Mouse (Mus musculus) B cell, adult (primary cell): ENCODE data around the gene Ifnab. TPM values are rescaled to one million over a fixed set of nuclear protein-coding genes. Genes with fewer than 3 reads are reported as not detected.

Experiments
- total RNA-seq: library from RNA; stranded (reverse); gene quantifications from 4 replicates; pipeline ENCODE4 v1.2.4, GENCODE M21; 2023; ENCODE audit not compliant: inconsistent age

Gene Ifnab
- total RNA-seq: not detected in 4 replicates

GRCm38 (mm10) chr4:88691259-88691658, at the start of gene Ifnab:
Gene Ifnab, minus strand, starts transcription at chr4:88691359.

GRCm38 (mm10) chr4:88721791-88722721, 30.9 kb upstream of the Ifnab start, which contains the start of the genes Gm26566 and Klhl9:
Gene Gm26566, plus strand, starts transcription at chr4:88721805.
Gene Klhl9, minus strand, starts transcription at chr4:88722465.

GRCm38 (mm10) chr4:88683812-88684211, 7.3 kb downstream of the Ifnab start, which contains the start of gene Ifna2:
Gene Ifna2, minus strand, starts transcription at chr4:88683912.

GRCm38 (mm10) chr4:88676824-88677223, 14.3 kb downstream of the Ifnab start, which contains the start of gene Ifna16:
Gene Ifna16, minus strand, starts transcription at chr4:88676924.

GRCm38 (mm10) chr4:88644359-88644758, 46.8 kb downstream of the Ifnab start, which contains the start of gene Ifna13:
Gene Ifna13, minus strand, starts transcription at chr4:88644459.

Other genes with a start within 250 kb of the Ifnab start
- gene Ifnb1, start 168.6 kb downstream of the Ifnab start, total RNA-seq: not detected in 4 replicates
- not detected in 4 replicates for gene Ifna15, start 133.1 kb downstream of the Ifnab start, total RNA-seq
- gene Ifna14, start 119.6 kb downstream of the Ifnab start, total RNA-seq: not detected in 4 replicates
- not detected in 4 replicates for gene Ifna9, start 99.0 kb downstream of the Ifnab start, total RNA-seq
- gene Ifna12, start 88.0 kb downstream of the Ifnab start, total RNA-seq: not detected in 4 replicates
- not detected in 4 replicates for gene C87499, start 56.9 kb downstream of the Ifnab start, total RNA-seq
- gene Ifna13, start 46.9 kb downstream of the Ifnab start, total RNA-seq: not detected in 4 replicates
- not detected in 4 replicates for gene Ifna16, start 14.4 kb downstream of the Ifnab start, total RNA-seq
- gene Ifna2, start 7.4 kb downstream of the Ifnab start, total RNA-seq: not detected in 4 replicates
- not detected in 4 replicates for gene Gm26566, start 30.4 kb upstream of the Ifnab start, total RNA-seq
- gene Klhl9, start 31.1 kb upstream of the Ifnab start, total RNA-seq: 16.1 to 18.8 TPM (median 16.6 TPM) in 4 replicates
- gene Gm13271, start 63.5 kb upstream of the Ifnab start, total RNA-seq: not detected in 4 replicates
- not detected in 4 replicates for gene Gm13283, start 68.8 kb upstream of the Ifnab start, total RNA-seq
- gene Gm13290, start 82.5 kb upstream of the Ifnab start, total RNA-seq: not detected in 4 replicates
- gene Gm13289, start 85.6 kb upstream of the Ifnab start, total RNA-seq: not detected in 4 replicates
- gene Gm13272, start 88.5 kb upstream of the Ifnab start, total RNA-seq: not detected in 4 replicates
- gene Ifnz, start 90.8 kb upstream of the Ifnab start, total RNA-seq: not detected in 4 replicates
- gene Gm13276, start 94.3 kb upstream of the Ifnab start, total RNA-seq: not detected in 4 replicates
- gene Gm13277, start 97.3 kb upstream of the Ifnab start, total RNA-seq: not detected in 4 replicates
- gene Gm13278, start 100.2 kb upstream of the Ifnab start, total RNA-seq: not detected in 4 replicates
- not detected in 4 replicates for gene Gm13275, start 103.1 kb upstream of the Ifnab start, total RNA-seq
- not detected in 4 replicates for gene Gm13279, start 106.0 kb upstream of the Ifnab start, total RNA-seq
- gene Gm13285, start 108.3 kb upstream of the Ifnab start, total RNA-seq: 0.36 TPM in 1 of 4 replicates, not detected in the others
- gene Gm13287, start 111.9 kb upstream of the Ifnab start, total RNA-seq: not detected in 4 replicates
- gene Gm13288, start 114.2 kb upstream of the Ifnab start, total RNA-seq: not detected in 4 replicates
- gene Ifna7, start 124.9 kb upstream of the Ifnab start, total RNA-seq: not detected in 4 replicates
- not detected in 4 replicates for gene Ifna11, start 128.6 kb upstream of the Ifnab start, total RNA-seq
- not detected in 4 replicates for gene Ifna6, start 136.1 kb upstream of the Ifnab start, total RNA-seq
- gene Ifna5, start 144.2 kb upstream of the Ifnab start, total RNA-seq: not detected in 4 replicates
- not detected in 4 replicates for gene Ifna4, start 150.5 kb upstream of the Ifnab start, total RNA-seq
- gene Ifna1, start 158.7 kb upstream of the Ifnab start, total RNA-seq: not detected in 4 replicates
- not detected in 4 replicates for gene Ifne, start 188.8 kb upstream of the Ifnab start, total RNA-seq